Mouse (Mus musculus): Measurements from ENCODE around the gene Sez6. TPM values are rescaled to one million over a fixed set of nuclear protein-coding genes. Genes with fewer than 3 reads are reported as not detected.

Sez6 gene
- total RNA-seq, 1 experiment from 2014 or later, result not detected

Other genes with a start within 250 kb of the Sez6 start
- gene Nufip2, start 244.6 kb upstream of the Sez6 start, total RNA-seq (2017), result 80.2 and 84.7 TPM in 2 replicates
- not detected in 2 replicates for gene Cryba1, start 205.5 kb upstream of the Sez6 start, total RNA-seq (2017)
- 118 and 140 TPM in 2 replicates for gene Myo18a, start 167.6 kb upstream of the Sez6 start, total RNA-seq (2017)
- 0.05 TPM in 1 of 2 replicates, not detected in the other for gene Gm10277, start 143.1 kb upstream of the Sez6 start, total RNA-seq (2017)
- not detected in 2 replicates for gene Pipox, start 36.7 kb upstream of the Sez6 start, total RNA-seq (2017)
- gene Phf12, start 52.0 kb downstream of the Sez6 start, total RNA-seq (2017), result 29.5 and 39.0 TPM in 2 replicates
- 12.1 and 12.8 TPM in 2 replicates for gene Dhrs13, start 101.5 kb downstream of the Sez6 start, total RNA-seq (2017)
- 29.7 and 38.4 TPM in 2 replicates for gene Flot2, start 107.1 kb downstream of the Sez6 start, total RNA-seq (2017)
- 19.3 and 25.5 TPM in 2 replicates for gene Eral1, start 149.6 kb downstream of the Sez6 start, total RNA-seq (2017)
- gene Fam222b, start 163.9 kb downstream of the Sez6 start, total RNA-seq (2017), result 6.5 and 7.2 TPM in 2 replicates
- 6.9 and 10.2 TPM in 2 replicates for gene Traf4, start 234.8 kb downstream of the Sez6 start, total RNA-seq (2017)
- 7.1 and 8.2 TPM in 2 replicates for gene Nek8, start 245.9 kb downstream of the Sez6 start, total RNA-seq (2017)
- gene Tlcd1, start 245.9 kb downstream of the Sez6 start, total RNA-seq (2017), result 7.9 and 8.1 TPM in 2 replicates